Mouse (Mus musculus) stomach, postnatal 0 days (tissue): ENCODE results near the gene Vps13d. TPM values are rescaled to one million over a fixed set of nuclear protein-coding genes. Genes with fewer than 3 reads are reported as not detected.

Source experiments
- ATAC-seq: fragments of 200-750 bp; cut with Nextera tagmentation; 2 replicates; pipeline ENCODE4 v1.8.0; 2017; ENCODE audit not compliant: low FRiP score, low TSS enrichment
- DNase-seq: peaks from one replicate; pipeline ENCODE4 v3.0.0-alpha.2; 2016; ENCODE audit warnings: low spot score
- H3K27ac ChIP-seq: fragments of 300-500 bp; sonication (generic); replicated peaks from 2 replicates; pipeline ENCODE4 v1.5.1; 2014; ENCODE audit warnings: mild to moderate bottlenecking, control low read depth
- H3K27me3 ChIP-seq: fragments of 300-500 bp; sonication (generic); 2 replicates; pipeline ENCODE4 v1.6.1; 2014; ENCODE audit warnings: low read length; ENCODE audit not compliant: control insufficient read depth, insufficient read depth
- H3K36me3 ChIP-seq: fragments of 300-500 bp; sonication (generic); 2 replicates; pipeline ENCODE4 v1.6.1; 2014; ENCODE audit warnings: low read length, mixed read lengths; ENCODE audit not compliant: control insufficient read depth, insufficient read depth
- H3K4me1 ChIP-seq: fragments of 300-500 bp; sonication (generic); replicated peaks from 2 replicates; pipeline ENCODE4 v1.6.1; 2014; ENCODE audit warnings: antibody characterized with exemption; ENCODE audit not compliant: control insufficient read depth, insufficient read depth
- H3K4me2 ChIP-seq: fragments of 300-500 bp; sonication (generic); replicated peaks from 2 replicates; pipeline ENCODE4 v1.6.1; 2014; ENCODE audit warnings: low read depth, mild to moderate bottlenecking, control low read depth, moderate library complexity
- H3K4me3 ChIP-seq: fragments of 300-500 bp; sonication (generic); 2 replicates; pipeline ENCODE4 v1.5.1; 2014; ENCODE audit warnings: low read depth, low read length, control low read depth
- H3K9ac ChIP-seq: fragments of 300-500 bp; sonication (generic); 2 replicates; pipeline ENCODE4 v1.6.1; 2014; ENCODE audit warnings: mild to moderate bottlenecking, low read length, control low read depth, mixed read lengths
- H3K9me3 ChIP-seq: fragments of 300-500 bp; sonication (generic); 2 replicates; pipeline ENCODE4 v1.6.1; 2016; ENCODE audit warnings: low read length; ENCODE audit not compliant: control insufficient read depth
- CTCF ChIP-seq: IDR thresholded peaks from 2 replicates; pipeline ENCODE4 v1.5.1; 2016; ENCODE audit warnings: antibody characterized with exemption, low read depth, mild to moderate bottlenecking, moderate library complexity
- EP300 ChIP-seq: optimal IDR thresholded peaks from 2 replicates; pipeline ENCODE3; 2016; ENCODE audit warnings: antibody characterized with exemption
- WGBS: fragments of 180-500 bp; shearing (Covaris S2); extraction: QIAGEN DNeasy Blood & Tissue Kit; methylation state at CpG from one replicate; pipeline ENCODE4 v1.1.7; 2014; 5-methylcytosine and 5-hydroxymethylcytosine counted together
- polyA plus RNA-seq: library from polyadenylated mRNA; unstranded; fragments of >200 nt; fragmentation: Nextera tagmentation; extraction: Ambion mirVana; gene quantifications from 2 replicates; pipeline ENCODE4 v1.2.1, GENCODE M21; 2015

The Vps13d gene
- polyA plus RNA-seq, 1 experiment from 2014 or later: 7.2 TPM

DNA sequence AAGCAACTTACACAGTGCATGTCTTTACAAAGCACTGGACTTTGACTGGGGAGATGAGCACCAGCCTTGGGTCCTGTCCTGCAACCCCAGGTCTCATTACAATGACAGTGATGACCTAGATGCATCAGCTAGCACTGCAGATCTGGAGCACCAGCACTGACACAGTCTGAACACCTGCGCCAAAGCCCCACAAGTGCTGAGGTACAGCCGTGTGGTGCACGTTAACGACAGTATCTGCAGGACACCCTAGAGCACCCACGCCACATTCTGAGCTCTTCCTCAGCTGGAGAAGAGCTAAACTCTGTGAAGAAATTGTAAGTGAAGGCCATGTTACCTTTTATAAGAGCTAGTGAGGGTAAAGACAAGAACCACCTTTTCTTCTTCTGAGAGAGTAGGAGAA, 172.0 kb downstream of the Vps13d start:
- ATAC-seq (no peak), DNase-seq (no peak)
- H3K9ac ChIP-seq: no peak overlapping the region

DNA sequence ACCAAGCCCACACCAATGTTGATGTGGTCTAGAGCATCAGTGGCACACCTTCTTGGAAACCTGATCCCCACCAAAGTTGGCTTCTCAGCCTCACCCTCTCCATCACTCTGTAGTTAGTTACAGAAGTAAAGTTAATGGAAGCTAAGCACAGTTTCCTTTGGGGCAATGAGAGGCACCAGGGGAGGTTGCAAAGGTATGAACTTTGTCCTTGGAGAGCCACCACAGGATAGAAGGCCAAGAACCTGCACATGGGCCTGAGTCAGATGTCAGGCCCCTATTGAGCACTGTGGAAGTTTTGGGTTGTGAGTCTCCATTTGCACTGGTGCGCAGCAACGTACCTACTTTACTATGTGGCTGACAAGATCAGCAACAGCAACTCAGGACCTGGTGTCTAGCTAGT, 172.6 kb downstream of the Vps13d start:
- WGBS: 97% methylated on average over 2 of the region's 2 CpGs
- Histone ChIP-seq H3K4me1 (peaks cover 10% of the 10 kb centered on the region), H3K27ac (no peak overlapping the region), H3K36me3 (no peaks in the 10 kb centered on the region; the same call in 1 of the 2 replicates), H3K27me3 (no peaks in the 10 kb centered on the region), H3K9ac (no peak overlapping the region), H3K9me3 (no peaks in the 10 kb centered on the region), H3K4me2 (no peak overlapping the region), H3K4me3 (no peak overlapping the region)
- DNase-seq (no peak), ATAC-seq (no peak)
- TF ChIP-seq CTCF: no peak
- TF ChIP-seq EP300: no peak

More for the DNA sequence above, 172.0 kb downstream of the Vps13d start:
- Histone ChIP-seq H3K27ac (no peak overlapping the region), H3K27me3 (no peaks in the 10 kb centered on the region), H3K4me2 (no peak overlapping the region), H3K9me3 (no peaks in the 10 kb centered on the region), H3K4me1 (peaks cover 10% of the 10 kb centered on the region), H3K36me3 (no peaks in the 10 kb centered on the region; the same call in 1 of the 2 replicates), H3K4me3 (no peak overlapping the region)
- TF ChIP-seq EP300: no peak
- WGBS: 95% methylated on average over 5 of the region's 5 CpGs

DNA sequence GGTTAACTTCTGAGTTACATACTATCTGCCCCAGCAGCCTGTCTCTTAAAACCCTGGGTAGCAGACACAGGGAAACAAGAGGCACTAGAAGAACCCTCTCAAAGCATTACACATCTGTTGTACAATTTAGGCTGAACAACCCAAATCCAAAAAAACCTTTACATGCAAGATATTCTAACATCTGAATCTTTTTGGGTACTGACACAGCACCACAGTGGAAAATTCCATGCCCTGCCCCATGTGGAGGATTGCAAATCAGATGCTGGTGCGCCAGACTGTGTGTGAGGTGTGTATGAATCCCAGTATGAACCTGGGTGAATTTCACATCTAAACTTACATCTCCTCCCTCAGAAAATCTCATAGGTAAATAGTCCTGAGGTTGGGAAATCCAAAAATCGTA, 174.4 kb downstream of the Vps13d start:
- Histone ChIP-seq H3K27me3 (no peaks in the 10 kb centered on the region), H3K4me1 (no peaks in the 10 kb centered on the region; the same call in 1 of the 2 replicates), H3K4me3 (no peak overlapping the region), H3K9me3 (no peaks in the 10 kb centered on the region), H3K9ac (no peak overlapping the region), H3K36me3 (no peaks in the 10 kb centered on the region; the same call in none of the 2 replicates), H3K27ac (no peak overlapping the region), H3K4me2 (no peak overlapping the region)
- DNase-seq (no peak), ATAC-seq (no peak)
- TF ChIP-seq CTCF (no peak), EP300 (no peak)
- 95% methylated on average over 2 of the region's 2 CpGs for WGBS

DNA sequence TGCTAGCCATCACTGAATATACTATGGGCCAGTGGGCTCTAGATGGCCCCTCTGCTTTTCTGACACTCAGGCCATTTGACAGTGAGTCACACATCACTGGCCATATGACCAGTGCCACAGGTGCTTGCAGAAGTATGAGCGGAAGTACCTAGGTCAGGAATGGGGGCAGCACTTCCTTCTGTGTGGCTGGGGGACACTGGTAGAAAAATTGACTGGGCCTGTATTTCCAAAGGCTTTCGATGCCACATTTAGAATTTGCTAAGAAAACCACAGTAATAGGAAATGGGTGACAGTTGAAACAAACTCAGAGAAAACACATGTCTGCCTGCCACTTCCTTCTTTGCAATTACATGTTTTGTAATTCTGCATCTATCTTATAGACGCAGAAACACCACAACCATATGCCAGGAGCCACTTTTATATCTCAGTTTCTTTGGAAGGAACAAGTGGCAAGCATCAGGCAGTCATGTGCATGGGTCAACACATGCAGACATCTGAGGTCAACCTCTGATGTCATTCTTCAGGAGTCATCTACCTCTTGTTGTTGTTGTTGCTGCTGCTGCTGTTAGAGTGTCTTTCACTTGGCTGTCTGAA, 175.6 kb downstream of the Vps13d start:
- 90% methylated on average over 3 of the region's 3 CpGs for WGBS
- Histone ChIP-seq H3K4me1 (no peaks in the 10 kb centered on the region; the same call in 1 of the 2 replicates), H3K9ac (no peak overlapping the region), H3K36me3 (no peaks in the 10 kb centered on the region; the same call in none of the 2 replicates), H3K4me3 (no peak overlapping the region), H3K27ac (no peak overlapping the region), H3K4me2 (no peak overlapping the region), H3K9me3 (no peaks in the 10 kb centered on the region), H3K27me3 (no peaks in the 10 kb centered on the region)
- TF ChIP-seq CTCF (no peak), EP300 (no peak)
- ATAC-seq: no peak
- DNase-seq: no peak

DNA sequence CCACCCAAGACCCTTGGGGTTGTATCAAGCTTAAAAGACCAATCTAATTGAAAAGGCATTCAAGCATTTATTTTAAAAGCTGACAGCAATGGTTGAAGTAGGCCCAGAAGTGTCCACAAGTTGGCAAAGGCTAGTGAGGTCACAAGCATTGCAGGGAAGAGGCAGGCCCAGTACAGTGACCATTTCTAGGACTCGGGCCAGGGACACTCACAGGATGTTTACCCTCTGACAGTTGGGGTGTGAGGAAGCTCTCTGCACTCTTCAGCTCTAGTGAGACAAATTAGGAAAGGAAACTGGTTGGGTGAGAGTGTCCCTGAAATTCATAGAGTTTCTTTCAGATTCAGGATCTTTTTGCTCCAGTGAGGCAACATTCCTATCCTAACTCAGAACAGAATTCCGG, 177.1 kb downstream of the Vps13d start:
- Histone ChIP-seq H3K9ac (no peak overlapping the region), H3K4me2 (no peak overlapping the region), H3K27me3 (no peaks in the 10 kb centered on the region), H3K4me1 (no peaks in the 10 kb centered on the region), H3K4me3 (no peak overlapping the region), H3K27ac (no peak overlapping the region; the same call in 1 of the 2 replicates), H3K36me3 (no peaks in the 10 kb centered on the region; the same call in none of the 2 replicates), H3K9me3 (no peaks in the 10 kb centered on the region)
- ATAC-seq (peak; percentile 59; the same call in 1 of the 2 replicates), DNase-seq (no peak)
- 48% methylated on average over 2 of the region's 2 CpGs for WGBS
- no peak for TF ChIP-seq CTCF
- no peak for TF ChIP-seq EP300

DNA sequence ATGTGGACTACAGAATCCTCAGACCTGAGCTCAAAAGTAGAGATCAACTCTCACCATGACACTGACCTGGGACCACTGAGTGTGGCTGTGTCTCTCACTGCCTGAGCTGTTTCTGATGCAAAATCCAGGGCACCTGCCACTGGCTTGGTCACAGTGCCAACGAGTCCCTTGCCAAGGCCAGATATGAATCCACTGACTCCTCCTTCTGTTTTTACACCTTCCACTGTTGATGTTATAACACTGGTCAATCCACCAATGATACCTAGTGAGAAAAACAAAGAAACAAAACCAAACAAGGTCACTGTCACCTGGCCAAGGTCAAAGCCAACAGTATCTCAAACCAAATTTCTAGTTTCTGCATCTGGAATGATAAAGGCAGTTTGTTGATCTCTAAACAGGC, 178.1 kb downstream of the Vps13d start:
- 94% methylated on average over 1 of the region's 1 CpGs for WGBS
- H3K27ac ChIP-seq: no peak overlapping the region
- DNase-seq: no peak
- no peak for TF ChIP-seq EP300
- TF ChIP-seq CTCF: no peak
- ATAC-seq: no peak
- no peaks in the 10 kb centered on the region; the same call in none of the 2 replicates for H3K36me3 ChIP-seq
- 0 out of 2 replicates have a peak, but pooled peaks cover 2% of the 10 kb centered on the region for H3K4me1 ChIP-seq
- H3K9ac ChIP-seq: no peak overlapping the region
- no peak overlapping the region for H3K4me3 ChIP-seq
- no peaks in the 10 kb centered on the region for H3K27me3 ChIP-seq
- no peaks in the 10 kb centered on the region for H3K9me3 ChIP-seq
- H3K4me2 ChIP-seq: no peak overlapping the region
